Mouse (Mus musculus) G1E (cell line): ENCODE results near the gene Padi3.

Experiments
- CTCF ChIP-seq: IDR thresholded peaks from 2 replicates; pipeline ENCODE4 v1.5.1; 2012; ENCODE audit warnings: low read depth, low read length, inconsistent platforms, mixed read lengths
- GATA1 ChIP-seq: IDR thresholded peaks from 2 replicates; pipeline ENCODE4 v1.6.1; 2012; ENCODE audit warnings: borderline replicate concordance, low read length, inconsistent platforms, mixed read lengths
- GATA2 ChIP-seq: IDR thresholded peaks from 2 replicates; pipeline ENCODE4 v1.6.1; 2012; ENCODE audit warnings: low read depth, low read length, inconsistent platforms, borderline replicate concordance
- POLR2AphosphoS5 ChIP-seq: IDR thresholded peaks from 2 replicates; pipeline ENCODE4 v1.6.1; 2012; ENCODE audit warnings: low read depth, low read length, inconsistent platforms; ENCODE audit not compliant: insufficient replicate concordance
- TAL1 ChIP-seq: conservative IDR thresholded peaks from 2 replicates; pipeline ENCODE4 v1.6.1; 2012; ENCODE audit warnings: low read depth, low read length, inconsistent platforms, mixed read lengths

DNA sequence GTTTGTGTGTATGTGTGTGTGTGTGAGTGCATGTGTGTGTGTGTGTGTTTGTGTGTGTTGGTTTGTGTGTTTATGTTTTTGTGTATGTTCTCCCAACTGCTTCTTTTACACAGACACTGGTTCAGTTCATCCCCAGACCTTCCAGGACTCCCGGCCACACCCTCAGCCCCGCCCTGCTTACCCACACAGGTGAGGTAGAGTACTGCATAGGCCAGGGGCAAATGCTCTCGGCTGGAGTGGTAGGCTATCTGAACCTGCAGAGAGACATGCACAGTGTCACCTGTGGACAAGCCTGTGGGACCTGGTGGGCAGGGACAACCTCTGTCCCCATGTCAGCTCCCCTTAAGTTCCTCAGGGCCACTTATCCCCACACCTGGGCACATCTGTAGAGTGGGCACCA, 9.1 kb downstream of the Padi3 start:
- TF ChIP-seq CTCF (no peak), GATA2 (no peak), POLR2AphosphoS5 (no peak), TAL1 (no peak), GATA1 (no peak)
